Mouse (Mus musculus) G1E (cell line): ENCODE results near the gene Grcc10. TPM values are rescaled to one million over a fixed set of nuclear protein-coding genes. Genes with fewer than 3 reads are reported as not detected.

ENCODE experiments used
- ATAC-seq: 2 replicates; pipeline ENCODE4 v1.8.0; 2016; ENCODE audit warnings: mild to moderate bottlenecking; ENCODE audit not compliant: insufficient number of reproducible peaks, poor library complexity, low FRiP score, severe bottlenecking; ENCODE audit errors: extremely low read depth
- DNase-seq: peaks from one replicate; pipeline ENCODE4 v3.0.0; 2012; ENCODE audit warnings: low spot score
- H3K27me3 ChIP-seq: 2 replicates; pipeline ENCODE4 v1.6.1; 2012; ENCODE audit warnings: mild to moderate bottlenecking, low read length, inconsistent platforms; ENCODE audit not compliant: insufficient read depth
- H3K36me3 ChIP-seq: replicated peaks from 2 replicates; pipeline ENCODE3; 2012; ENCODE audit warnings: mild to moderate bottlenecking, inconsistent platforms
- H3K4me1 ChIP-seq: 2 replicates; pipeline ENCODE4 v1.6.1; 2012; ENCODE audit warnings: low read depth, low read length, inconsistent platforms, mixed read lengths; ENCODE audit not compliant: insufficient read depth
- H3K4me3 ChIP-seq: 2 replicates; pipeline ENCODE4 v1.5.1; 2012; ENCODE audit warnings: low read depth, mild to moderate bottlenecking, inconsistent platforms, low read length, moderate library complexity, mixed read lengths
- H3K9me3 ChIP-seq: replicated peaks from 2 replicates; pipeline ENCODE4 v1.6.1; 2012; ENCODE audit warnings: inconsistent platforms
- CTCF ChIP-seq: IDR thresholded peaks from 2 replicates; pipeline ENCODE4 v1.5.1; 2012; ENCODE audit warnings: low read depth, low read length, inconsistent platforms, mixed read lengths
- GATA1 ChIP-seq: IDR thresholded peaks from 2 replicates; pipeline ENCODE4 v1.6.1; 2012; ENCODE audit warnings: borderline replicate concordance, low read length, inconsistent platforms, mixed read lengths
- GATA2 ChIP-seq: IDR thresholded peaks from 2 replicates; pipeline ENCODE4 v1.6.1; 2012; ENCODE audit warnings: low read depth, low read length, inconsistent platforms, borderline replicate concordance
- POLR2AphosphoS5 ChIP-seq: IDR thresholded peaks from 2 replicates; pipeline ENCODE4 v1.6.1; 2012; ENCODE audit warnings: low read depth, low read length, inconsistent platforms; ENCODE audit not compliant: insufficient replicate concordance
- TAL1 ChIP-seq: conservative IDR thresholded peaks from 2 replicates; pipeline ENCODE4 v1.6.1; 2012; ENCODE audit warnings: low read depth, low read length, inconsistent platforms, mixed read lengths
- polyA plus RNA-seq: library from polyadenylated mRNA; stranded (reverse); fragments of >175 nt; gene quantifications from 2 replicates; pipeline ENCODE4 v1.2.3, GENCODE M21; 2012
- total RNA-seq, 2 experiments: library from RNA; stranded (forward) in 1 of 2; stranded (reverse) in 1 of 2; fragments of 200-1000 nt in 1 of 2; fragments of >200 nt in 1 of 2; fragmentation: Nextera tagmentation in 1 of 2; gene quantifications; 2 replicates each; pipeline ENCODE4 v1.2.3; 2014 to 2017

The Grcc10 gene
- total and polyA plus RNA-seq, 3 experiments: 38.8 to 130 (median 61.7) TPM

DNA sequence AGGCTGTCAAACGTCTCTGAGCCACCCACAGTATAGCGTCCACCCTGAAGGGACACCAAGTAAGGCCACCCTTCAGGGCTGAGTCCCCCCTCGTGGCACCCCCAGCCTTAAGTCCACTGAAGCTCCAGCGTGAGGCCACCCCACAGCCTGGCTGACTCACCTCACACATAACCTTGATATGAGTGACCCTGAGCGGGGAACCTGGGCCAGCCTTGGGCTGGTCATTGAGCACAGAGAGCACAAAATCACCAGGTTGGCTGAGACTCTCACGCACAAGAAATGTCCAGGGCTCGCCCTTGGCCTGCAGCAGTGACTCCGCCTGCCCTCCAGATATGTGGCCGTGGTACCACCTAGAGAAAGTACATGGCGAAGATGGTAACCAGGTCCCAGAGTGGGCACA lies 12.6 kb downstream of the Grcc10 start:
- ATAC-seq (no peak), DNase-seq (no peak)
- peak overlapping the region; percentile 1; the same call in 1 of the 2 replicates for H3K4me3 ChIP-seq
- H3K9me3 ChIP-seq: no peaks in the 10 kb centered on the region
- TF ChIP-seq GATA2 (no peak), CTCF (no peak), GATA1 (no peak), POLR2AphosphoS5 (no peak)
- no peaks in the 10 kb centered on the region for H3K27me3 ChIP-seq
- peaks cover 91% of the 10 kb centered on the region for H3K4me1 ChIP-seq
- H3K36me3 ChIP-seq: peaks cover 84% of the 10 kb centered on the region

DNA sequence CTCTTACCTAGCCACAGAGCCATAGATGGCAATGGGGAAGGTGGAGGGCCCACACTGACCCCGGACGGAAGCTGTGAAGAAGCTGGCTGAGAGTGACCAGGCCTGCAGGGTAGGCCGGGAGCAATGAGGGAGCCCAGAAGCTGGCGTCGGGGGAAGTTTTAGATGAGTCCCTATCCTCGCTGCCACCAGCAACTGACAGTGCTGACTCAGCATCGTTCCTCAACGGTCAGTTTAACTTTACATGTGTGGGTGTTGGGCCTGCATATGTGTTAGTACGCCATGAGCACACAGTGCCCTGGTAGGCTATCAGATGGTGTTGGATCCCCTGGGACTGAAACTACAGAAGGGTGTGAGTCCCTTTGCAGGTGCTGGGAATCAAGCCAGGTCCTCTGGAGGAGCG lies 16.7 kb downstream of the Grcc10 start:
- peaks cover 86% of the 10 kb centered on the region for H3K4me1 ChIP-seq
- ATAC-seq (peak; percentile 22; the same call in 1 of the 2 replicates), DNase-seq (no peak)

DNA sequence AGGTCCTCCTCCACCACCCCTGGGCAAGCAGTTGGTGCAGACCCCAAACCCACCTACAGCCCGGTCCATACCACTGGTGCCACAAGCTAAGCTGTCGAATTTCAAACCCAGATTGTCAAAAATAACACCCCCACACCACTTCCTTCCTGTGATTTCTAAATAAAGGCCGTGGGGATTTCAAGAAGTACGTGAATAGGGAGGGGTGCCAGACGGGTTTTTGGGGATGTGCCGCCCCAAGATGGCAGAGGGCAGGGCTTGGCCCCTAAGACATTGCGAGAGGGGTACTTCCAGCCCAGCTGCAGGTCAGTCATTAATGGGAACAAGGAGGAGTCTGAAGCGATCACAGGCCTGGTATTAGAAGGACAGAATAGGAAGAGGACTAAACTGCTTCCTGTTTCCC lies 17.6 kb downstream of the Grcc10 start:
- DNase-seq: no peak
- Histone ChIP-seq H3K9me3 (no peaks in the 10 kb centered on the region), H3K27me3 (no peaks in the 10 kb centered on the region), H3K4me1 (peaks cover 88% of the 10 kb centered on the region), H3K36me3 (peaks cover 89% of the 10 kb centered on the region), H3K4me3 (no peak overlapping the region; the same call in 1 of the 2 replicates)
- no peak for ATAC-seq
- no peak for TF ChIP-seq TAL1
- no peak for TF ChIP-seq POLR2AphosphoS5
- no peak for TF ChIP-seq GATA1
- no peak for TF ChIP-seq CTCF
- no peak for TF ChIP-seq GATA2

More for the DNA sequence above, 16.7 kb downstream of the Grcc10 start:
- no peak for TF ChIP-seq GATA1
- TF ChIP-seq GATA2: no peak
- TF ChIP-seq TAL1: no peak
- TF ChIP-seq POLR2AphosphoS5: no peak
- no peak for TF ChIP-seq CTCF
- peak overlapping the region; percentile 63; the same call in 1 of the 2 replicates for H3K4me3 ChIP-seq
- no peaks in the 10 kb centered on the region for H3K27me3 ChIP-seq
- H3K36me3 ChIP-seq: peaks cover 90% of the 10 kb centered on the region
- H3K9me3 ChIP-seq: no peaks in the 10 kb centered on the region

DNA sequence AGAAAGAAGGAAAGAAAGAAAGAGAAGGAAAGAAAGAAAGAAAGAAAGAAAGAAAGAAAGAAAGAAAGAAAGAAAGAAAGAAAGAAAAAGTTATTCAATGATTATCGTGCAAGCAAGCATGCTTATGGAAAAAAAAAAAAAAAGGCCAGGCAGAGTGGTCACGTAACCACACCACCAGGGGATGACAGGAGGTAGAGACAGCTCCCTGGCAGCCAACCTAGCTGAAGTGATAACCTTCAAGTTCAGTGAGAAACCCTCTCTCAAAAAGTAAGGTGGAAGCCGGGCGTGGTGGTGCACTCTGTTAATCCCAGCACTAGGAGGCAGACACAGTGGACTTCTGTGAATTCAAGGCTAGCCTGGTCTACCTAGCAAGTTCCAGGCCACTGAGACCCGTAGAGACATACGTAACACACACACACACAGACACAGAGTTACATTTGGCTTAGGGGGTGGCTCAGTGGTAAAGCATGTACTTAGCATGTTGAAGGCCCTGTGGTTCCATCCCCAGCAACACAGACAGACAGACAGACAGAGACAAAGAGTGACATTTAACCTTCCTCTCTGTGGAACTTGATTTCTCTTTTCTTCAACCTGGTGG lies 18.2 kb downstream of the Grcc10 start:
- Histone ChIP-seq H3K4me1 (peaks cover 88% of the 10 kb centered on the region), H3K9me3 (no peaks in the 10 kb centered on the region), H3K27me3 (no peaks in the 10 kb centered on the region), H3K36me3 (peaks cover 89% of the 10 kb centered on the region), H3K4me3 (no peak overlapping the region; the same call in 1 of the 2 replicates)
- TF ChIP-seq GATA2 (no peak), CTCF (no peak), TAL1 (no peak), GATA1 (no peak)
- ATAC-seq (no peak), DNase-seq (no peak)

DNA sequence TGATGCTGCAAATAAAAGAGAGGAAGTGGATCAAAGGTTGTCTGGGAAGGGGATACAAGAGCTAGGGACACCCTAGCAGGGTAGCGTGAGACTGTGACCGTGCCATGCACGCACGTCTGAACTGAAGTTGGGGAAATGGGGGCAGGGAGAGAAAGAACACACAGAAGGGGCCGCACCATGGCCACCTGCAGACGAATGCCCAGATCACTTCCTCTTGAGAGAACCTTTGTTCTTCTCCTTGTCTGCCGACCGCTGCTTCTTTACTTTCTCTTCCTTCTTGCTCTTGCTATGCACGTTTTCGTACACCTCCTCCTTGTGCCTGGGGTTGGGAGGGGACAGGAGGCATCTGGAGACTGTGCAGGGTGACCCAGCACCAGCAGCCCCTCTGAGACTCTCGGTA lies 20.3 kb downstream of the Grcc10 start:
- Histone ChIP-seq H3K4me3 (peak overlapping the region; percentile 8; the same call in 1 of the 2 replicates), H3K4me1 (peaks cover 93% of the 10 kb centered on the region), H3K36me3 (peaks cover 91% of the 10 kb centered on the region), H3K9me3 (no peaks in the 10 kb centered on the region), H3K27me3 (no peaks in the 10 kb centered on the region)
- DNase-seq: no peak
- ATAC-seq: no peak
- TF ChIP-seq POLR2AphosphoS5: no peak
- no peak for TF ChIP-seq GATA1
- no peak for TF ChIP-seq CTCF
- TF ChIP-seq GATA2: no peak
- TF ChIP-seq TAL1: no peak

DNA sequence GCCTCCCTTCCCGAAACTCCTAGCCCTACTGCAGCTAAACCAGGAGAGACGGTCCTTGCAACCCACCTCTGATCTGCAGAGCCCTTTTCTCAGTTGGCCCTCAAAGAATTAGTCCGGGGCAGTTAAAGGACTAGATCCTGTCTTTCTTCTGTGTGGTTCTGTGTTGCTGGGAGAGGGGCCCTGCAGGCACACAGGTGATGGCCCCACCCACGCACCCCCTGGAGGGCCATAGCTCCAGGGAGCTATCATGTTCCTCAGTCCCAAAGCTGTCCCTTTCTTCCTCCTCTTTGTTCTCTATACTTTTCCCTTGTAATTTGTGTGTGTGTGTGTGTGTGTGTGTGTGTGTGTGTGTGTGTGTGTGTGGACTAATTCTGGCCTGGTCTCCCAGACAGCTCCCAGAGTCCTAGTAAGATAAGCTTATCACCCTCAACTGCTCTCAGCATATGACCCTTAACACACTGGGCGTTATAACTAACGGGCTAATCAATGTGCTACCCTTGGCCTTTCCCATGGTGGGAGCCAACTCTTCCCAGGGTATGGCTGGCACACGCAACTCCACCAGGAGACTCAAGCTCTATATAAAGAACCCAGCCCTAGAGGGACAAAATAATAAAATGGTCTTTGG lies 21.7 kb downstream of the Grcc10 start:
- Histone ChIP-seq H3K9me3 (no peaks in the 10 kb centered on the region), H3K27me3 (no peaks in the 10 kb centered on the region), H3K4me3 (peak overlapping the region; percentile 69; the same call in 1 of the 2 replicates), H3K36me3 (peaks cover 91% of the 10 kb centered on the region), H3K4me1 (peaks cover 93% of the 10 kb centered on the region)
- TF ChIP-seq TAL1 (no peak), GATA1 (no peak), POLR2AphosphoS5 (no peak), CTCF (no peak), GATA2 (no peak)
- DNase-seq (no peak), ATAC-seq (peak; percentile 59)
